Mouse (Mus musculus) spleen, adult 2 months (tissue): ENCODE results near the gene Cmtm3.

Experiments used
- CTCF ChIP-seq: fragments of 200-500 bp; IDR thresholded peaks from 2 replicates; pipeline ENCODE4 v1.5.1; 2011; ENCODE audit warnings: mild to moderate bottlenecking, inconsistent platforms; ENCODE audit not compliant: insufficient read depth, insufficient read length, insufficient replicate concordance; ENCODE audit errors: extremely low read depth
- POLR2A ChIP-seq: fragments of 200-500 bp; IDR thresholded peaks from 2 replicates; pipeline ENCODE4 v1.6.1; 2011; ENCODE audit warnings: low read depth, low read length, inconsistent platforms

- no peak for TF ChIP-seq CTCF
- TF ChIP-seq POLR2A: no peak
Measured at GRCm38 (mm10) chr8:104337890-104338289, 1.3 kb upstream of the Cmtm3 start.
